Mouse (Mus musculus) heart, adult 2 months (tissue): ENCODE measurements around the gene Cfap97d1.

Experiments
- CTCF ChIP-seq: fragments of 200-600 bp; IDR thresholded peaks from 2 replicates; pipeline ENCODE4 v1.8.1; 2022; ENCODE audit warnings: antibody characterized with exemption, mild to moderate bottlenecking, moderate library complexity
- EP300 ChIP-seq: fragments of 200-500 bp; IDR thresholded peaks from 2 replicates; pipeline ENCODE4 v1.6.1; 2011; ENCODE audit warnings: low read depth, low read length, control low read depth; ENCODE audit not compliant: insufficient read depth
- POLR2A ChIP-seq: fragments of 200-500 bp; IDR thresholded peaks from 2 replicates; pipeline ENCODE4 v1.6.1; 2011; ENCODE audit warnings: mild to moderate bottlenecking, low read depth, low read length, control low read depth; ENCODE audit not compliant: insufficient read depth

GRCm38 (mm10) chr11:102039487-102040137 is 55.5 kb downstream of the Cfap97d1 start:
- no peak for TF ChIP-seq CTCF
- no peak for TF ChIP-seq POLR2A
- TF ChIP-seq EP300, result no peak
